Mouse (Mus musculus) brain, embryonic 14.5 days (tissue): ENCODE data around the gene Tagap.

ENCODE experiments used
- CTCF ChIP-seq: fragments of 200-500 bp; IDR thresholded peaks from 2 replicates; pipeline ENCODE4 v1.5.1; 2012; ENCODE audit warnings: inconsistent platforms, mild to moderate bottlenecking, moderate library complexity, borderline replicate concordance; ENCODE audit not compliant: insufficient read depth, insufficient read length; ENCODE audit errors: extremely low read depth
- POLR2A ChIP-seq: fragments of 200-500 bp; IDR thresholded peaks from 2 replicates; pipeline ENCODE4 v1.6.1; 2012; ENCODE audit warnings: mild to moderate bottlenecking, inconsistent platforms, borderline replicate concordance; ENCODE audit not compliant: poor library complexity, insufficient read depth, insufficient read length, severe bottlenecking; ENCODE audit errors: extremely low read depth

DNA sequence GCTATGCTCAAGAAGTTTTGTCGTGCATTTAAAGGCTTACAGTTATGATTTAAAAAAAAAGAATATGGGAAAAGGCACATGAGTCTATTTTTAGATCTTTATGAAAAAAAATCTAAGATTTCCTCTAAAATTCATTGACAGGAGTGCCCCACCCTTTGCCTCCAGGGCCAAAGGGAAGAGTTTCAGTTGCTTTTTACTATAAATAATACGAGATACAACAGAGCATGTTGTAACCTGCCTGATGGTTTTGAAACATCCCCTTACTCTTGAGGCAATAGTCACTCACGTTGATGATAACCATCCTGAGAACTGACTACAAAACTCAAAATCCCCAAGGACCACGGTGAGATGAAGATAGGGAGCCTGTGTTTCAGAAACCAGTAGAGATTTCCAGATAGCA is 46.3 kb upstream of the Tagap start:
- TF ChIP-seq CTCF, result no peak
- no peak for TF ChIP-seq POLR2A
